Mouse (Mus musculus) thymus, adult 2 months (tissue): ENCODE data around the gene Shroom3.

Experiments used
- CTCF ChIP-seq: fragments of 200-500 bp; IDR thresholded peaks from 2 replicates; pipeline ENCODE4 v1.5.1; 2012; ENCODE audit warnings: mild to moderate bottlenecking, control low read depth, low read length, moderate library complexity, borderline replicate concordance; ENCODE audit not compliant: control insufficient read depth, poor library complexity, insufficient read depth; ENCODE audit errors: extremely low read depth
- POLR2A ChIP-seq: fragments of 200-500 bp; IDR thresholded peaks from 2 replicates; pipeline ENCODE4 v1.6.1; 2012; ENCODE audit warnings: mild to moderate bottlenecking, low read length, control low read depth, moderate library complexity; ENCODE audit not compliant: control insufficient read depth, poor library complexity, insufficient read depth; ENCODE audit errors: extremely low read depth

DNA sequence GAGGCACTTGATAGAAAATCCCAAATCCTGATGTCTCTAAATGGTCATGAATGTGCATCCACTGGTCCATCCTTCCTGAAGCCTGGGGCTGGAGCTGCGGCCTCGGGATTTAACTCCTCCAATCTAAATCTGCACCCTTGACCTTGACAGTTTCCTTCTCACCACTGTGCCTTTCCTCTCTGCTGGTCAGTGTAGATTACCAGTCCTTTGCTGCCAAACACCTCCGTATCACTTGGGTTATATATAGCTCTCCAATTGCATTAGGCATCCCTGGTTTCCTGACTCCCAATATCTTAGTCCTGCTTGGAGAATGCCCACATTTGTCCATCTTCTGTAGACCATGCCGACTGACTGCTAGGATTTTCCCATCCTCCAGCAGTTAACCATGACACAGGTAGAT lies 225.0 kb downstream of the Shroom3 start:
- TF ChIP-seq POLR2A (no peak), CTCF (no peak)
